ENCODE assay signal across 8 mouse cellular contexts in genomic region chr9:27192001-27192760, GRCm38 (mm10). TPM values are rescaled to one million over a fixed set of nuclear protein-coding genes. Genes with fewer than 3 reads are reported as not detected.
A peak's percentile ranks its signal among the peaks of the same experiment; 100 is the strongest.
DNase-seq lines count a peak whose midpoint lies in the region; ATAC-seq and TF ChIP-seq lines count a peak whose summit lies in the region.

No protein-coding gene starts in this region.

- no peak for TF ChIP-seq CTCF in bone marrow macrophage, adult 2 months (IDR thresholded peaks at IDR 0.05; ENCODE audit: low read depth, low read length)
- no peak for TF ChIP-seq CTCF in heart, adult 2 months (IDR thresholded peaks at IDR 0.05)

- 10% methylated on average over 14 of the region's 14 CpGs for WGBS in embryonic facial prominence, embryonic 14.5 days
- 6% methylated on average over 14 of the region's 14 CpGs for WGBS in heart, adult 2 months

- peak; percentile 96 for ATAC-seq in embryonic facial prominence, embryonic 14.5 days (ENCODE audit: low read depth)
- ATAC-seq in activated CD4-positive, CD25-positive, alpha-beta regulatory T cell, adult 4 months = no peak

- peak overlapping the region; percentile 49 for H3K9ac ChIP-seq in embryonic facial prominence, embryonic 14.5 days (ENCODE audit: low read depth, low read length)
- H3K9ac ChIP-seq in heart, adult 2 months (ENCODE audit: low read depth, low read length) = peak overlapping the region; percentile 49

- H3K36me3 ChIP-seq in embryonic facial prominence, embryonic 14.5 days (ENCODE audit: control insufficient read depth, insufficient read depth, low read length) = no peaks in the 10 kb centered on the region
- H3K36me3 ChIP-seq in heart, adult 2 months (ENCODE audit: control insufficient read depth, insufficient read depth, low read length) = no peaks in the 10 kb centered on the region

- H3K79me2 ChIP-seq in heart, adult 2 months (replicated peaks; ENCODE audit: control insufficient read depth, insufficient read depth, low read length) = no peaks in the 10 kb centered on the region

- intact Hi-C loops in heart, adult 2 months (cut with DNase I) = loop anchor here (1.0 to 5.0 kb wide), 2 partner anchors 83 to 105 kb away; partner anchors contain the start of gene Igsf9b
- intact Hi-C loops in left cerebral cortex, postnatal 36 days (cut with DNase I) = loop anchor here (2.0 to 5.0 kb wide), 2 partner anchors 13 to 105 kb away; partner anchors contain the start of gene Igsf9b

- peak; percentile 57 for TF ChIP-seq EP300 in heart, adult 2 months (IDR thresholded peaks at IDR 0.05; ENCODE audit: insufficient read depth, low read depth, low read length)

- no peaks in the 10 kb centered on the region for H3K9me3 ChIP-seq in embryonic facial prominence, embryonic 14.5 days (ENCODE audit: control insufficient read depth, low read length)

- DNase-seq in embryonic facial prominence, embryonic 14.5 days (ENCODE audit: low spot score) = peak; percentile 96
- DNase-seq in heart, adult 2 months = peak; percentile 92 to 94
- DNase-seq in kidney, adult 18-20 months = peak; percentile 92
- DNase-seq in left cerebral cortex, postnatal 36 days (ENCODE audit: low spot score in 2 of 2) = peak; percentile 86 to 90
- DNase-seq in mesoderm, embryonic 11.5 days (ENCODE audit: low read depth, low spot score) = peak; percentile 86
- peak; percentile 65 for DNase-seq in right cerebral cortex, postnatal 4 days

- peak overlapping the region; percentile 30 for H3K4me3 ChIP-seq in bone marrow macrophage, adult 2 months (ENCODE audit: insufficient read depth, low read length)
- peak overlapping the region; percentile 32 for H3K4me3 ChIP-seq in embryonic facial prominence, embryonic 14.5 days (ENCODE audit: low read depth, low read length)
- H3K4me3 ChIP-seq in heart, adult 2 months = peak overlapping the region; percentile 36

- no peaks in the 10 kb centered on the region for H3K27me3 ChIP-seq in embryonic facial prominence, embryonic 14.5 days (replicated peaks; ENCODE audit: control insufficient read depth, insufficient read depth, low read length)
- H3K27me3 ChIP-seq in heart, adult 2 months (ENCODE audit: control insufficient read depth, insufficient read depth, low read length) = no peaks in the 10 kb centered on the region

- peak overlapping the region; percentile 61 for H3K4me2 ChIP-seq in embryonic facial prominence, embryonic 14.5 days (ENCODE audit: low read depth, low read length)

- peaks cover 28% of the 10 kb centered on the region for H3K4me1 ChIP-seq in bone marrow macrophage, adult 2 months (ENCODE audit: control insufficient read depth, insufficient read depth, low read length)
- H3K4me1 ChIP-seq in embryonic facial prominence, embryonic 14.5 days (ENCODE audit: control insufficient read depth, insufficient read depth, low read length) = peaks cover 24% of the 10 kb centered on the region
- H3K4me1 ChIP-seq in heart, adult 2 months (ENCODE audit: control insufficient read depth, insufficient read depth, low read length) = peaks cover 13% of the 10 kb centered on the region

- peak overlapping the region; percentile 66 for H3K27ac ChIP-seq in bone marrow macrophage, adult 2 months (ENCODE audit: insufficient read depth, low read depth, low read length)
- H3K27ac ChIP-seq in embryonic facial prominence, embryonic 14.5 days (replicated peaks; ENCODE audit: low read depth, low read length) = peak overlapping the region; percentile 79
- H3K27ac ChIP-seq in heart, adult 2 months = peak overlapping the region; percentile 93

- TF ChIP-seq POLR2A in bone marrow macrophage, adult 2 months (IDR thresholded peaks at IDR 0.05; ENCODE audit: borderline replicate concordance, low read depth, low read length) = no peak
- TF ChIP-seq POLR2A in heart, adult 2 months (IDR thresholded peaks at IDR 0.05; ENCODE audit: insufficient read depth, low read depth, low read length) = peak; percentile 85; the same call in 1 of the 2 replicates

RNA-seq across cellular contexts. Expression of gene Jam3, which starts 37.0 kb away (rescaled TPM):
- polyA plus RNA-seq in bone marrow macrophage, adult 2 months (2012; ENCODE audit: insufficient read depth, insufficient read length, missing spikeins) = not detected in 2 replicates
- 121 and 122 TPM in 2 replicates for polyA plus RNA-seq in embryonic facial prominence, embryonic 14.5 days (2014; fragmentation: Nextera tagmentation; extraction: Ambion mirVana)
- total RNA-seq in heart, adult 2 months (2021) = 10 to 100 TPM; 14.1 to 14.2 TPM
- polyA plus RNA-seq in heart, adult 2 months (2012; rRNA removed) = 18.9 and 30.5 TPM in 2 replicates
- 10 to 100 TPM; 34.6 to 38.7 TPM for total RNA-seq in left cerebral cortex, postnatal 36 days (2021)
- polyA plus RNA-seq in activated CD4-positive, CD25-positive, alpha-beta regulatory T cell, adult 4 months (2017; shearing (Covaris generic)) = under 1 TPM in 1 of 2 experiments, not detected in 1; 0.56 TPM

Comparison
In these comparisons a context has a peak if more than half of its experiments do, and no peak if none do; other contexts are left out.
1. RNA of gene Jam3, which starts 37.0 kb away (polyA plus RNA-seq): 121 to 122 TPM in embryonic facial prominence, embryonic 14.5 days and 18.9 to 30.5 TPM in heart, adult 2 months; 0.56 TPM in activated CD4-positive, CD25-positive, alpha-beta regulatory T cell, adult 4 months and not detected in bone marrow macrophage, adult 2 months; every median in the first group is over 10 times any median in the second.
2. Peak in every context shown above with its lines, with median percentiles within 50 percentile points of each other: H3K27ac ChIP-seq, H3K4me3 ChIP-seq and DNase-seq.